ENCODE assay signal across 15 mouse cellular contexts in genomic region chr4:151842591-151842990, GRCm38 (mm10).
"Had no signal": no experiment of that assay in that cellular context is flagged by ENCODE, and none has a peak within 500 bp of the region (broad histone marks: within the 10 kb centered on the region; RNA-seq: fewer than 3 reads in every experiment).

No protein-coding gene starts in this region.

- H3K9me3 ChIP-seq: intestine, embryonic 15.5 days; kidney, embryonic 15.5 days; limb, embryonic 12.5 days; liver, embryonic 13.5 days; midbrain, embryonic 13.5 days; neural tube, embryonic 12.5 days had no signal

- H3K4me3 ChIP-seq: intestine, embryonic 15.5 days; kidney, embryonic 15.5 days; limb, embryonic 12.5 days; liver, embryonic 13.5 days; midbrain, embryonic 13.5 days; neural tube, embryonic 12.5 days had no signal

- H3K4me1 ChIP-seq: neural tube, embryonic 12.5 days had no signal

- ATAC-seq: intestine, embryonic 15.5 days; liver, postnatal 0 days; midbrain, embryonic 13.5 days had no signal

- H3K36me3 ChIP-seq: intestine, embryonic 15.5 days; kidney, embryonic 15.5 days; limb, embryonic 12.5 days; liver, embryonic 13.5 days; midbrain, embryonic 13.5 days; neural tube, embryonic 12.5 days had no signal

- DNase-seq: kidney, adult 18-20 months; kidney, postnatal 14 days; layer of hippocampus, postnatal 36 days; liver; liver, embryonic 13.5 days; liver, postnatal 0 days; lung, postnatal 36 days; retina, postnatal 1 day; thymus, adult 18-20 months; thymus, postnatal 36 days had no signal

- H3K4me2 ChIP-seq: intestine, embryonic 15.5 days; kidney, embryonic 15.5 days; limb, embryonic 12.5 days; liver, embryonic 13.5 days; midbrain, embryonic 13.5 days; neural tube, embryonic 12.5 days had no signal

- H3K27ac ChIP-seq: intestine, embryonic 15.5 days; kidney, embryonic 15.5 days; limb, embryonic 12.5 days; liver, embryonic 13.5 days; midbrain, embryonic 13.5 days; neural tube, embryonic 12.5 days had no signal

- H3K27me3 ChIP-seq: intestine, embryonic 15.5 days; kidney, embryonic 15.5 days; limb, embryonic 12.5 days; liver, embryonic 13.5 days; midbrain, embryonic 13.5 days; neural tube, embryonic 12.5 days had no signal

- H3K9ac ChIP-seq: intestine, embryonic 15.5 days; kidney, embryonic 15.5 days; limb, embryonic 12.5 days; liver, embryonic 13.5 days; liver, postnatal 0 days; midbrain, embryonic 13.5 days; neural tube, embryonic 12.5 days had no signal
